Mouse (Mus musculus): ENCODE measurements around the gene Rbbp6. TPM values are rescaled to one million over a fixed set of nuclear protein-coding genes. Genes with fewer than 3 reads are reported as not detected.

Rbbp6 gene
- polyA plus RNA-seq, 1 experiment from 2014 or later: 13.3 TPM

DNA sequence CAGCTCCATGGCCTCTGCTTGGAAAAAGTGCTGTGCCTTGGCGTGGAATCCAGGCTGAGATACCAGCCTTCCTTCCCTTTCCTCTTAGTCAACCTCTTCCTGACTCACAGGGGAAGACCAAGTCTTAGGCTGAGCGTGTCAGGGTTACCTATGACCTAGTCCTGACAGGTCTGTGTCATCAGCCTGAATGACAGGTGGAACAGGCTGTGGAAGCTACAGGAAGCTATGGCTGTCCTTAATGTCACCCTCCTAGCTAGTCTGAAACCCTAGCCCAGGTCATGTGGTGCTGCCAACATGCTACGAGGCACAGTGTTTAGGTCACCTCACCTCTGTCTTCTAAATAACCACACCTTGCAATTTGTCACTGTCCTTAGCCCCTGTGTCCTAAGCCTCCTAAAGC lies 16.2 kb upstream of the Rbbp6 start:
- TF ChIP-seq EP300 (optimal IDR thresholded peaks at IDR 0.05) (no peak), CTCF (IDR thresholded peaks at IDR 0.05; ENCODE audit: low read depth) (no peak)
- Histone ChIP-seq H3K36me3 (ENCODE audit: control insufficient read depth, insufficient read depth, low read length) (no peaks in the 10 kb centered on the region), H3K4me1 (replicated peaks; ENCODE audit: control insufficient read depth, insufficient read depth) (no peaks in the 10 kb centered on the region), H3K4me3 (ENCODE audit: low read depth, low read length) (no peak overlapping the region), H3K9me3 (ENCODE audit: control insufficient read depth, low read length) (no peaks in the 10 kb centered on the region), H3K9ac (ENCODE audit: low read length) (no peak overlapping the region), H3K4me2 (replicated peaks; ENCODE audit: low read depth) (no peak overlapping the region), H3K27me3 (ENCODE audit: control insufficient read depth, insufficient read depth, low read length) (no peaks in the 10 kb centered on the region), H3K27ac (replicated peaks) (no peak overlapping the region)
- WGBS: 52% methylated on average over 3 of the region's 3 CpGs
- peak; percentile 82 for ATAC-seq (ENCODE audit: low FRiP score, low TSS enrichment)
- no peak for DNase-seq (ENCODE audit: low spot score)

- no peak for ATAC-seq (ENCODE audit: low FRiP score, low TSS enrichment)
- Histone ChIP-seq H3K4me3 (ENCODE audit: low read depth, low read length) (no peak overlapping the region), H3K9me3 (ENCODE audit: control insufficient read depth, low read length) (no peaks in the 10 kb centered on the region), H3K36me3 (ENCODE audit: control insufficient read depth, insufficient read depth, low read length) (no peaks in the 10 kb centered on the region), H3K4me1 (replicated peaks; ENCODE audit: control insufficient read depth, insufficient read depth) (no peaks in the 10 kb centered on the region), H3K9ac (ENCODE audit: low read length) (no peak overlapping the region), H3K27ac (replicated peaks) (no peak overlapping the region), H3K27me3 (ENCODE audit: control insufficient read depth, insufficient read depth, low read length) (no peaks in the 10 kb centered on the region), H3K4me2 (replicated peaks; ENCODE audit: low read depth) (no peak overlapping the region)
- 56% methylated on average over 4 of the region's 4 CpGs for WGBS
- no peak for DNase-seq (ENCODE audit: low spot score)
- TF ChIP-seq EP300 (optimal IDR thresholded peaks at IDR 0.05): no peak
- no peak for TF ChIP-seq CTCF (IDR thresholded peaks at IDR 0.05; ENCODE audit: low read depth)
Observed at GRCm38 (mm10) chr7:122951464-122951863, 14.0 kb upstream of the Rbbp6 start.

GRCm38 (mm10) chr7:122952066-122952465 lies 13.4 kb upstream of the Rbbp6 start:
- Histone ChIP-seq H3K4me2 (replicated peaks; ENCODE audit: low read depth) (no peak overlapping the region), H3K9me3 (ENCODE audit: control insufficient read depth, low read length) (no peaks in the 10 kb centered on the region), H3K4me3 (ENCODE audit: low read depth, low read length) (no peak overlapping the region), H3K4me1 (replicated peaks; ENCODE audit: control insufficient read depth, insufficient read depth) (no peaks in the 10 kb centered on the region), H3K9ac (ENCODE audit: low read length) (no peak overlapping the region), H3K27me3 (ENCODE audit: control insufficient read depth, insufficient read depth, low read length) (no peaks in the 10 kb centered on the region), H3K36me3 (ENCODE audit: control insufficient read depth, insufficient read depth, low read length) (no peaks in the 10 kb centered on the region), H3K27ac (replicated peaks) (no peak overlapping the region)
- WGBS: 57% methylated on average over 6 of the region's 6 CpGs
- ATAC-seq (ENCODE audit: low FRiP score, low TSS enrichment) (no peak), DNase-seq (ENCODE audit: low spot score) (no peak)
- TF ChIP-seq EP300 (optimal IDR thresholded peaks at IDR 0.05): no peak
- TF ChIP-seq CTCF (IDR thresholded peaks at IDR 0.05; ENCODE audit: low read depth): no peak

DNA sequence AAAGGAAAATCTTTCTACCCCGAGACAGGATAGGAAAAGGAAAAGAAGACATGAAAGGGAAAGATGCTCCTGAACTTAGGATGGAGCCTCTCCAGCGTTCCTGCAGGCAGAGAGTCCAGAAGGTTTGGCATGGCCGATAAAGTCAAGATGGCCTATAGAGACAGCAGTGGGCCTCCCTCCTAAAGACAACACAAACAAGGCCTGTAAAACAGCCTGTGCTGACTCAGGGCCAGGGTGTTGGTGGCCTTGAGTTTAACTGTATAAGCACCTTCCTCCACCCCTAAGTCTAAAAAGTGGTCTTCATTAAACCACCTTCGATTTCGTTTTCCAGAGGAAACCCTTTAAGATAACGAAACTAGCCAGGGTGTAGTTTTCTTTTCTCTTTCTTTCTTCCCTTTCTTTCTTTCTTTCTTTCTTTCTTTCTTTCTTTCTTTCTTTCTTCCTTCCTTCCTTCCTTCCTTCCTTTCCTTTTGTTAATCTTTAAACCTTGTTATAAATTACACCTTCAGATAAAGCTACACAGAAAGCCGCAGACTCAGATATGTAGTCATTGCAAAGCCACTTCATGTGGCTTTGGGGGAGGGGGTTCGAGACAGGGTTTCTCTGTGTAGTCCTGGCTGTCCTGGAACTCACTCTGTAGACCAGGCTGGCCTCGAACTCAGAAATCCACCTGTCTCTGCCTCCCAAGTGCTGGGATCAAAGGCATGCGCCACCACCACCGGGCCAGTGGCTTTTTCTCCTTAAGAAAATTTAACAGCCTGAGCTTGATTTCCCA lies 10.8 kb upstream of the Rbbp6 start:
- 0 out of 2 replicates have a peak overlapping the region, but pooled peaks have one; percentile 40 for H3K27ac ChIP-seq (replicated peaks)

DNA sequence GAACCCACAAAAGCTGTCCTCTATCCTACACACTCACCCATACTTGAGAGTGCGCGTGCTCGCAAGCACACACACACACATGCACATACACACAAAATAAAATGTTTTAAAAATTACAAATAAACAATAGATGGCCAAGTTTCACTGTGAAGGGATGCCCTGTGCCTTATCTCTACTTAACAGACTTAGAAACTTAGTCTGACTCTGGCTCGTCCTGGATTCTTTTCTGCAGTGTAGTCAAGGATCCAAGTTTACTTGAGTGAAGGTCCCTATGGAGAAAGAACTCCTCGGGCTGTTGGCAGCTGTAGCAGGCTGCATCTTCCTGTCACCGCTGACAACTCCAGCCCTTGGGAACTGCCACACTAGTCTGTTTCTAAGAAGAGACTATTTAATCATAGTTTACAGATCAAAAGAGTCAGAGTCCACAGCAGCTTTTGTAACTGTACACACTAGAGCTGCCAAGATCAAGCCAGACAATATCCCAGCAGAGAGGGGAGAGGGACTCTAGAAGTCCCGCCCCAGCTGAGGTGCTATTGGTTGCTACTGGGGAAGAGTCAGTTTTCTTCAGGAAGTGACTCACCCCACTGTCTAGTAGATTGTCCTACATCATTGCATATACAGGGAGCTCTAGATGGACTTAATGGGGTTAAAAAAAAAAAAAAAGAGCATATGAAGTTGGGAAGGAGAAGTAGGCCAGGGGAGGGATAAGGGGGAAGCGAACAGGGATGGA lies 10.1 kb upstream of the Rbbp6 start:
- 56% methylated on average over 8 of the region's 8 CpGs for WGBS
- H3K4me3 ChIP-seq (ENCODE audit: low read depth, low read length): no peak overlapping the region
- H3K9ac ChIP-seq (ENCODE audit: low read length): no peak overlapping the region
- ATAC-seq (ENCODE audit: low FRiP score, low TSS enrichment) (peak; percentile 87; the same call in 1 of the 2 replicates), DNase-seq (ENCODE audit: low spot score) (peak; percentile 28)
- H3K36me3 ChIP-seq (ENCODE audit: control insufficient read depth, insufficient read depth, low read length): no peaks in the 10 kb centered on the region
- H3K4me1 ChIP-seq (replicated peaks; ENCODE audit: control insufficient read depth, insufficient read depth): no peaks in the 10 kb centered on the region
- no peaks in the 10 kb centered on the region for H3K9me3 ChIP-seq (ENCODE audit: control insufficient read depth, low read length)
- TF ChIP-seq EP300 (optimal IDR thresholded peaks at IDR 0.05) (no peak), CTCF (IDR thresholded peaks at IDR 0.05; ENCODE audit: low read depth) (no peak)
- H3K27ac ChIP-seq (replicated peaks): 0 out of 2 replicates have a peak overlapping the region, but pooled peaks have one; percentile 40
- no peaks in the 10 kb centered on the region for H3K27me3 ChIP-seq (ENCODE audit: control insufficient read depth, insufficient read depth, low read length)
- 0 out of 2 replicates have a peak overlapping the region, but pooled peaks have one; percentile 3 for H3K4me2 ChIP-seq (replicated peaks; ENCODE audit: low read depth)

More for the DNA sequence above, 10.8 kb upstream of the Rbbp6 start:
- TF ChIP-seq CTCF (IDR thresholded peaks at IDR 0.05; ENCODE audit: low read depth) (no peak), EP300 (optimal IDR thresholded peaks at IDR 0.05) (no peak)
- ATAC-seq (ENCODE audit: low FRiP score, low TSS enrichment): no peak
- H3K27me3 ChIP-seq (ENCODE audit: control insufficient read depth, insufficient read depth, low read length): no peaks in the 10 kb centered on the region
- 82% methylated on average over 11 of the region's 11 CpGs for WGBS
- DNase-seq (ENCODE audit: low spot score): no peak
- no peak overlapping the region for H3K4me3 ChIP-seq (ENCODE audit: low read depth, low read length)
- H3K9me3 ChIP-seq (ENCODE audit: control insufficient read depth, low read length): no peaks in the 10 kb centered on the region
- H3K4me2 ChIP-seq (replicated peaks; ENCODE audit: low read depth): no peak overlapping the region
- no peaks in the 10 kb centered on the region for H3K4me1 ChIP-seq (replicated peaks; ENCODE audit: control insufficient read depth, insufficient read depth)
- H3K36me3 ChIP-seq (ENCODE audit: control insufficient read depth, insufficient read depth, low read length): no peaks in the 10 kb centered on the region
- no peak overlapping the region for H3K9ac ChIP-seq (ENCODE audit: low read length)
